Mouse (Mus musculus): ENCODE measurements around the gene Smyd2. TPM values are rescaled to one million over a fixed set of nuclear protein-coding genes. Genes with fewer than 3 reads are reported as not detected.

The Smyd2 gene
- polyA plus RNA-seq, 1 experiment from 2014 or later = 26.2 TPM

DNA sequence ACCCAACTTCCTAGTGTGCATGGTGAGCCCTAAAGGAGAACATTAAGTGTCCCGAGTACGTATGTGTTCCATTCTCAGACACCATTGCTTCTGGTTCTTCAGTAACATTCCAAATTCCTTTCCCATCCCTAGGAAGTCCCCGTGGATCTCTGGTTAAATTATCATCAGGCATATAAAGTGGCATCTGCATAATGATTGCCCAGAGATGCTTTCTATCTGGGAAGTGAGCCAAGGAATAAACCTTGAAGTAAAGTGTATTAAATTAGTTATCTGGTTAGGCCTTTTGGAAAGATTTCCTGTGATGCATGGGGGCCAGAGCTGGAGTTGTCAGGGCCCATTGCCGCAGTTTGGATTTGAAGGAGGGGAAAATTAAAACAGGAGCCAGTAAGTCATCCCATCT is 50.1 kb downstream of the Smyd2 start:
- 87% methylated on average over 4 of the region's 4 CpGs for WGBS (ENCODE audit: missing documents)
- Histone ChIP-seq H3K36me3 (ENCODE audit: inconsistent target) (no peaks in the 10 kb centered on the region), H3K79me2 (ENCODE audit: inconsistent target) (no peaks in the 10 kb centered on the region), H3K27ac (no peak overlapping the region), H3K4me3 (ENCODE audit: inconsistent target) (no peak overlapping the region)

DNA sequence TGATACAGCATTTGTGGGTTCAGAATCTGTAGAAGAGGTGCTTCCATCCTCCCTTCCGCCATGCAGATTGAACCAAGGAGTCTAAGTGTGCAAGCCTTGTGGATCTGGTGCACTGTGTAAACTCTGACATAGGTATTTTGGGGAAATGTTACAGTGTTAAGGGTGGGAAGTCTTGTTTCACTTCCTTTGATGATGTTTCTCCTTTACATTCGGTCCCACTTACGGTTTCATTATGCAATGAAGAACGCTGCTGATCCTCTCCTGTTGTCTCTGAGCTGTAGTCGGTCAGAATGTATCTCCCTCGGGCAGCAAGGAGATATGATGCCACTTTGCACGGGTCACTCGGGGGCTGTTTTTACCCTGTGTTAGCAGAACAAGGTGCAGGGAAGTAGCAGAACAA is 50.5 kb downstream of the Smyd2 start:
- no peak overlapping the region for H3K27ac ChIP-seq
- no peaks in the 10 kb centered on the region for H3K79me2 ChIP-seq (ENCODE audit: inconsistent target)
- no peaks in the 10 kb centered on the region for H3K36me3 ChIP-seq (ENCODE audit: inconsistent target)
- H3K4me3 ChIP-seq (ENCODE audit: inconsistent target) = no peak overlapping the region
- 41% methylated on average over 8 of the region's 8 CpGs for WGBS (ENCODE audit: missing documents)

- 92% methylated on average over 8 of the region's 8 CpGs for WGBS (ENCODE audit: missing documents)
- H3K79me2 ChIP-seq (ENCODE audit: inconsistent target) = no peaks in the 10 kb centered on the region
- H3K36me3 ChIP-seq (ENCODE audit: inconsistent target) = no peaks in the 10 kb centered on the region
- H3K27ac ChIP-seq = no peak overlapping the region
- no peak overlapping the region for H3K4me3 ChIP-seq (ENCODE audit: inconsistent target)
Observed at GRCm38 (mm10) chr1:189870539-189870938, 51.6 kb downstream of the Smyd2 start.

- Histone ChIP-seq H3K36me3 (ENCODE audit: inconsistent target) (no peaks in the 10 kb centered on the region), H3K4me3 (ENCODE audit: inconsistent target) (no peak overlapping the region), H3K79me2 (ENCODE audit: inconsistent target) (no peaks in the 10 kb centered on the region), H3K27ac (no peak overlapping the region)
- 93% methylated on average over 18 of the region's 18 CpGs for WGBS (ENCODE audit: missing documents)
Observed at GRCm38 (mm10) chr1:189869651-189870270, 52.4 kb downstream of the Smyd2 start.

DNA sequence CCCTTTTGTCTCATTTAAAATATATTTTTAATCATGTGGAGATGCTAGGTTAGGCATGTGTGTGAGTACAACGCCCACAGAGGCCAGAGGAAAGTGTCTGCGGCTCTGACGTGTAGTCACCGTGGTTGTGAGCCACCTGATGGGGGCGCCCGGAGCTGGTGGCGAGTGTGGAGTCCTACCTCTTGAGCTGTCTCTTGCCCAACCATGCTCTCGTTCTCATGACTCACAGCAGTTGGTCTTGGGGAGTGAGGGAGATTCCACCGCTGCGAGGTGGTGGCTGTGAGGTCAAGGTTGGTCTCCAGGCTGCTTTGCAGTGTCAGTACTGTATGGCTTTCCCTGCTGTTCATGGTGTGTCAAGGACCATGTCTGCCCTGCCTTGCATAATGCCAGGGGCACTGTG is 54.1 kb downstream of the Smyd2 start:
- H3K4me3 ChIP-seq (ENCODE audit: inconsistent target) = no peak overlapping the region
- H3K27ac ChIP-seq = no peak overlapping the region
- WGBS (ENCODE audit: missing documents) = 75% methylated on average over 10 of the region's 10 CpGs
- no peaks in the 10 kb centered on the region for H3K79me2 ChIP-seq (ENCODE audit: inconsistent target)
- no peaks in the 10 kb centered on the region for H3K36me3 ChIP-seq (ENCODE audit: inconsistent target)

- H3K79me2 ChIP-seq (ENCODE audit: inconsistent target) = no peaks in the 10 kb centered on the region
- H3K27ac ChIP-seq = no peak overlapping the region
- H3K4me3 ChIP-seq (ENCODE audit: inconsistent target) = no peak overlapping the region
- WGBS (ENCODE audit: missing documents) = 31% methylated on average over 9 of the region's 9 CpGs
- H3K36me3 ChIP-seq (ENCODE audit: inconsistent target) = no peaks in the 10 kb centered on the region
Observed at GRCm38 (mm10) chr1:189867497-189867896, 54.7 kb downstream of the Smyd2 start.

GRCm38 (mm10) chr1:189867034-189867433 is 55.1 kb downstream of the Smyd2 start:
- Histone ChIP-seq H3K36me3 (ENCODE audit: inconsistent target) (no peaks in the 10 kb centered on the region), H3K4me3 (ENCODE audit: inconsistent target) (no peak overlapping the region), H3K79me2 (ENCODE audit: inconsistent target) (no peaks in the 10 kb centered on the region), H3K27ac (no peak overlapping the region)
- 33% methylated on average over 5 of the region's 5 CpGs for WGBS (ENCODE audit: missing documents)

- H3K27ac ChIP-seq = no peak overlapping the region
- no peak overlapping the region for H3K4me3 ChIP-seq (ENCODE audit: inconsistent target)
- H3K36me3 ChIP-seq (ENCODE audit: inconsistent target) = no peaks in the 10 kb centered on the region
- 72% methylated on average over 5 of the region's 6 CpGs for whole genome bisulfite sequencing (ENCODE audit: missing documents)
- H3K79me2 ChIP-seq (ENCODE audit: inconsistent target) = no peaks in the 10 kb centered on the region
Observed at GRCm38 (mm10) chr1:189866621-189867020, 55.5 kb downstream of the Smyd2 start.

DNA sequence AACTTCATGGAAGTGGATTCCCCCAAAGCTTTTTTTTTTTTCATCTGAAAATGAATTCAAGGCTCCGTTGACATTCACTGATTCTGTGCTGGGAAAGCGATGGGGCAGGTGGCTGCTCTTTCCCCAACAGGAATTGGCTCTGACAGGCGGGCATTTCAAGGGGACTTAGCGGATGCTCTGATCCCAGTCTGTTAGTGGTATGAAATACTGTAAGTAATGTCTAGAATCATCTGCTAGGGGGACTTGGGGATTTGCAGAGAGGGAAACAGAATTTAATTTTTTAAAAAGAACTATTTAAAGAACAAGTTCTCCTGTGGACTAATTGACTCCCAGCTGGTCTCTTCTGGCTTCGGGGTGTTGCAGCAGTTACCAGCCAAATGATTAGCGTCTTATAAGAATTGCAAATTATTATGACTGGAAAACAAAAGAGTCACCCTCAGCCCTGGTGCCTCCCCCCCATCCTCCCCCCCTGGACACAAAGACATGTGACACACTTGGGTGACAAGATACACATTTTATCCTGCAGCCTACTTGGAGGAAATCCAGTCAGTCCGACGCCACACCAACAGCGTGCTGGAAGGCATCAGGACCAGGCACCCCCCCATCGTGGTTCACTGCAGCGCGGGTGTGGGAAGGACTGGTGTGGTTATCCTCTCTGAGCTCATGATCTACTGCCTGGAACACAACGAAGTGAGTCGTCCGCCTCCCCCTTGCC is 57.2 kb downstream of the Smyd2 start:
- Histone ChIP-seq H3K27ac (no peak overlapping the region), H3K4me3 (ENCODE audit: inconsistent target) (no peak overlapping the region), H3K79me2 (ENCODE audit: inconsistent target) (no peaks in the 10 kb centered on the region), H3K36me3 (ENCODE audit: inconsistent target) (no peaks in the 10 kb centered on the region)
- WGBS (ENCODE audit: missing documents) = 92% methylated on average over 15 of the region's 15 CpGs

DNA sequence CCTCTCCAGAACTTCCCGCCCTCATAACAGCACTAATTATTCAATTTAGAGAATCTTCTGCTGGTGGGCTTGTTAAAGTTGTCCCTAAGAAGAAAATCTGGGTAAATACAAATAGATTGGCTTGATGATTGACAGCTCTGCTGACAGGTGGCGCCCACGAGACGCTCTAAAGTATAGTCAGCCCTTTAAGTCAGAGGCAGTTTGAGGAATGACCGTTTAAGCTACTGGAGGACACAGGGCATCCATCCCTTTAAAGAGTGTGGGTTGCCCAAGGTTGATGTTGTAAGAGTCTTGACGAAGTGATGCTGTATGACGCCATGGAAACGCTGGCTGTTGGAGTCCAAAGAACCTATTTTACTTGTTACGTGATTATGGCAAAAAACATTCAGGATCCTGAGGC is 57.9 kb downstream of the Smyd2 start:
- no peak overlapping the region for H3K27ac ChIP-seq
- no peaks in the 10 kb centered on the region for H3K79me2 ChIP-seq (ENCODE audit: inconsistent target)
- H3K36me3 ChIP-seq (ENCODE audit: inconsistent target) = no peaks in the 10 kb centered on the region
- no peak overlapping the region for H3K4me3 ChIP-seq (ENCODE audit: inconsistent target)
- WGBS (ENCODE audit: missing documents) = 79% methylated on average over 9 of the region's 9 CpGs

DNA sequence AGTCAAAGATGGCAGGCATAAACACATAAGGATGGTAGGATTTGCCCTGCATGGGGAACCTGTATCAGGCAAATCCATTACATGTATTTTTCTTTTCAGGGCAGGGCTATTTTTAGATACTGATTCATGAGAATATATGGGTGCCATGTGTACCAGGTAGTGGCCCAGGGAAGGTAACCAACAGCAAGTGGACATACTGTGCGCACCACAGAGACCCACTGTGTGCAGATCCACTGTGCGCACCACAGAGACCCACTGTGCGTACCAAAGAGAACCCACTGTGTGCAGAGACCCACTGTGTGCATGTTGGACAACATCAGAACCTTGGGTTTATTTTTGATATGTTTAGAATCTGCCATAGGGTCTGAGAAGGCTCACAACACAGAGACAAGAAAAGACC is 58.4 kb downstream of the Smyd2 start:
- Histone ChIP-seq H3K4me3 (ENCODE audit: inconsistent target) (no peak overlapping the region), H3K36me3 (ENCODE audit: inconsistent target) (no peaks in the 10 kb centered on the region), H3K27ac (no peak overlapping the region), H3K79me2 (ENCODE audit: inconsistent target) (no peaks in the 10 kb centered on the region)
- 92% methylated on average over 3 of the region's 3 CpGs for WGBS (ENCODE audit: missing documents)

DNA sequence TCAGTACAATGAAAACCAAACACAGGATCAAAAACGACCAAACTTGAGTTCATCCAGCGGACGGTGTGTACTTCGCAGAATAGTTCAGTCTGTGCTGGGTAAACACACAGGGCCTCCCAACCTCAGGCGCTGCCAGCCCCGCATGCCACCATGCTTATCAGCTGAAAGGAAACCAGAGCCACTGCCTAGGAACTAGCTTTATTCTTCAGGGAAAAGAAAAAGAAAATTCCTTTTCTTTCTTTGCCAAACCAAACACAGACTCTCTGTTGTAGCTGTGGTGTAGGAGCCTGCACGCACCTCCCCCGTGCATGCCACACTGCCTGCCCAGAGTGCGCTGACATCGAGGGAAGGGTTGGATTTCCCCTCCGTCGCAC is 61.2 kb downstream of the Smyd2 start:
- Histone ChIP-seq H3K27ac (no peak overlapping the region), H3K79me2 (ENCODE audit: inconsistent target) (no peaks in the 10 kb centered on the region), H3K36me3 (ENCODE audit: inconsistent target) (no peaks in the 10 kb centered on the region), H3K4me3 (ENCODE audit: inconsistent target) (no peak overlapping the region)
- WGBS (ENCODE audit: missing documents) = 70% methylated on average over 12 of the region's 12 CpGs

GRCm38 (mm10) chr1:189860112-189860941 is 61.8 kb downstream of the Smyd2 start:
- H3K36me3 ChIP-seq (ENCODE audit: inconsistent target) = no peaks in the 10 kb centered on the region
- H3K79me2 ChIP-seq (ENCODE audit: inconsistent target) = no peaks in the 10 kb centered on the region
- no peak overlapping the region for H3K27ac ChIP-seq
- WGBS (ENCODE audit: missing documents) = 82% methylated on average over 17 of the region's 17 CpGs
- no peak overlapping the region for H3K4me3 ChIP-seq (ENCODE audit: inconsistent target)

DNA sequence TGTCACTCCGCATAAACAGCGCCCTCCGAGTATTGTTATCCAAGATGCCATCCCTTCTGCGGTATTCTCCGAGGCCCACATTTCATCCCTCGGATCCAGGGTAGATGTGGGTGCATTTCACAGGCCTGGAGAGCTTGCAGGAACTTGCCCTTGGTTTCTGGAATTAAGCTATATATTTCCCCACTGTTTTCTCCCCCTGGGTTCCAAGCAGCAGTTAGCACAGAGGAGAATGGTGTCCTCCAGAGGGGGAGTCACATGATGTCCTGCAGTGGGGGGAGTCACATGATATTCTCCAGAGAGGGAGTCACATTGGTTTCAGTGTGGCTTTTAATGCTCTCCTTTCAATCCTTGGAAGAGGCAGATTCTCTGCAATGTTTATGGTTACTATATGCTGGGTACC is 63.8 kb downstream of the Smyd2 start:
- Histone ChIP-seq H3K27ac (no peak overlapping the region), H3K36me3 (ENCODE audit: inconsistent target) (no peaks in the 10 kb centered on the region), H3K4me3 (ENCODE audit: inconsistent target) (no peak overlapping the region), H3K79me2 (ENCODE audit: inconsistent target) (no peaks in the 10 kb centered on the region)
- WGBS (ENCODE audit: missing documents) = 95% methylated on average over 6 of the region's 6 CpGs

GRCm38 (mm10) chr1:189855739-189856138 is 66.4 kb downstream of the Smyd2 start:
- 73% methylated on average over 5 of the region's 5 CpGs for WGBS (ENCODE audit: missing documents)
- Histone ChIP-seq H3K4me3 (ENCODE audit: inconsistent target) (no peak overlapping the region), H3K27ac (no peak overlapping the region), H3K79me2 (ENCODE audit: inconsistent target) (no peaks in the 10 kb centered on the region), H3K36me3 (ENCODE audit: inconsistent target) (no peaks in the 10 kb centered on the region)

Data from macrophage (primary cell).